Mouse (Mus musculus) liver, postnatal 0 days (tissue): ENCODE measurements around the gene Megf8.

Source experiments
- CTCF ChIP-seq: sonication (generic); IDR thresholded peaks from 2 replicates; pipeline ENCODE4 v1.5.1; 2016; ENCODE audit warnings: antibody characterized with exemption, low read depth
- EP300 ChIP-seq: IDR thresholded peaks from 2 replicates; pipeline ENCODE4 v1.6.1; 2016; ENCODE audit warnings: antibody characterized with exemption, low read depth, mild to moderate bottlenecking

- TF ChIP-seq EP300: no peak
- TF ChIP-seq CTCF: no peak
Measured at GRCm38 (mm10) chr7:25293191-25293739, 23.7 kb upstream of the Megf8 start.
